Mouse (Mus musculus) gastrocnemius, postnatal 10 days (tissue): ENCODE data around the gene Cd81. TPM values are rescaled to one million over a fixed set of nuclear protein-coding genes. Genes with fewer than 3 reads are reported as not detected.

Source experiments
- DNase-seq: peaks from one replicate; pipeline ENCODE4 v3.0.0; 2021; ENCODE audit warnings: mixed read lengths
- total RNA-seq, 2 experiments: library from RNA; stranded (reverse); gene quantifications; 2 replicates each; pipeline ENCODE4 v1.2.3; 2021

The Cd81 gene
- total RNA-seq, 2 experiments from 2014 or later = 236 to 268 TPM

- DNase-seq = no peak
Observed at GRCm38 (mm10) chr7:143069751-143070400, 17.3 kb downstream of the Cd81 start.

DNA sequence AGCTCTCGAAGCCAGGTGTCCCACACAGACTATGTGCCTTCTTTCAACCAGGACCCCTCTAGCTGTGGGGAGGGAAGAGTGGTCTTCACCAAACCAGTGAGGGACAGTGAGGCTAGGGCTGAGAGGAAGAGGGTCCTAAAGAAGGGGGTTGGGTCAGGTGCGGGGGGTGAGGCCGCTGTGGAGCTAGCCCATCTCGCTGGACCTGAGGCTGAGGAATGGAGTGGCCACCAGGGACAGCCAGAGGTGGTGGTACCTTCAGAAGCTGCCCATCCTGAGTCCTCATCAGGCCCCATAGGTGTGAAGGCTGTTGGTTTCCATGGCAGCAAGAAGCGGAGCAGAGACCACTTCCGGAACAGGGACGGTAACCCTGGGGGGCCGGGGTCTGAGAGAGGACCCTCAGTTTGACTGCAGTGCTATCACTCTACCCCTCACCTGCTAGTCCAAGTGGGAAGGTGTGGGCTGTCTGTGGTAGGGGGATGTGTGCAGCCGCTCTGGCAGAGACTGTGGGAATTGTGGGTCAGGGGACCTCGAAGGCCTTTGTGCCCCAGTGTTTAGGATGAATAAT lies 18.0 kb downstream of the Cd81 start:
- DNase-seq = no peak

DNA sequence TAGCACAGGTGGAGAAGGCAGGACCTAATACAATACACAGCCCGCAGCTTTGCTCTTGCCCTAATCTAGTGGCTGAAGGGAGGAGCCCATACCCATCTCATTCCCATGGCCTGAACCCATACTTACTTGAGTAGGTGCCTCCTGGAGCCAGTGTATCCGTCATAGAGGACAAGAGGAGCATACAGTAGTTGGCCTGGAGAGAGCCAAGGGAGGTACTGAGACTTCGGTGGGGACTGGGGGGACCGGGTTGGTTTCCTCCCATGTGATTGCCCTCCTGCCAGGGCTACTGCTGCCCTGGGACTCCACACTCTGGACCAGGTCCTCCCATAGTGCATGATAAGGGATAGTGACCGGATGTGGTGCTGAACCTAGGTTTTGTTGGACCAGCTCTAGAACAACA lies 20.1 kb downstream of the Cd81 start:
- no peak for DNase-seq

DNA sequence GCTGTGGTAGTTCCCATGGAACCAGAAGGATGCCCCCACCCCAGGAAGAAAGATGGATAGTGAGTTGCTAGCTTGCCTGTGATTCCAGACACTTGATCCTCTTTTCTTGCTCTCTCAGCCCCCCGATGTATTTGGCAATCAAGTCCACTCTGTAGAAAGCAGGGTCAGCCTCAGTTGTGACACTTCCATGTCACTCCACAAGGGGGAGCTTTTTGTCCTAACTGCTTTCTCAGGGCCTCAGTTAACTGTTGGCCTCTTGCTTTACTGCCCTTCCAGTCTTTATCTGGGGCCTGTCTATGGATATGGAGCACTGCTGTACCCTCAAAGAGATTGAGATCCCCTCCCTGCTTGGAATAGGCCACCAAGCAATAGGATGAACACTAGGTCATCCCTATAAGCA lies 20.5 kb downstream of the Cd81 start:
- peak; percentile 53 for DNase-seq

- no peak for DNase-seq
Observed at GRCm38 (mm10) chr7:143075394-143075793, 22.9 kb downstream of the Cd81 start.

DNA sequence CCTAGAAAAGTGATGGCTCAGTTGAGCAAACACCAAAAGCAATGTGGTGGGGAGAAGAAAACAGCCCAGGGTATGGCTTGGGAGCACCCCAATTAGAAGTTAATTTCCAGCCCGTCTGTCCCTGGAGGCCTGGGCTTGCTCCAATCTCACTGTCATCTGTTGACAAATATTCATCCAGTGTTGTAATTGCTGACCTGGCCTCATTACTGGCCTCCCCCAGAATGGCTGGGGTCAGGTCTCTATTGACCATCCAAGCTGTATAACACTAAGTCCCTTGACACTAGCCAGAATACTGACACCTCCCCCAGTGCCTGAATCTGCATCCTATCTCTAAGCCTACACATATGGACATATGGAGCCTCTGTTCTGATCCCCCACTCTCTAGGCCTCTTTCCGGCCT lies 24.8 kb downstream of the Cd81 start:
- no peak for DNase-seq

DNA sequence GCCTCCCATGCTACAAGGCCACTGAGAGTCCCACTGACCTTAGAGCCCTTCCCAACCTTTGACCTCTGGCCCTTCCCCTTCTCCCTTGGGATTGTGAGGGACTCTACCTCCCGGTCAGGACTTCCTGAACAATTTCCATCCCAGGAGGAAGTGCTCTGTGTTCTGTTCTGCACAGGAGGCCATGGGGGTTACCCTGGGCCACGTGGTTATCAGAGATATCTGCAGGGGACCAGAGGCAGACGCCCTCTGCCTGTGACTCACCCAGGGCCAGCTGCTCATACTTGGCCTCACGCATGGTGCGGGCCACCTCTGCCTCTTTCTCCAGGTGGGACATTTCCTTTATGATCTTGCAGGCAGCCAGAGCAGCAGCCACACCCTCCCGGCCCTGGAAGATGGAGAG lies 29.5 kb downstream of the Cd81 start:
- no peak for DNase-seq

- no peak for DNase-seq
Observed at GRCm38 (mm10) chr7:143083708-143084107, 31.2 kb downstream of the Cd81 start.

DNA sequence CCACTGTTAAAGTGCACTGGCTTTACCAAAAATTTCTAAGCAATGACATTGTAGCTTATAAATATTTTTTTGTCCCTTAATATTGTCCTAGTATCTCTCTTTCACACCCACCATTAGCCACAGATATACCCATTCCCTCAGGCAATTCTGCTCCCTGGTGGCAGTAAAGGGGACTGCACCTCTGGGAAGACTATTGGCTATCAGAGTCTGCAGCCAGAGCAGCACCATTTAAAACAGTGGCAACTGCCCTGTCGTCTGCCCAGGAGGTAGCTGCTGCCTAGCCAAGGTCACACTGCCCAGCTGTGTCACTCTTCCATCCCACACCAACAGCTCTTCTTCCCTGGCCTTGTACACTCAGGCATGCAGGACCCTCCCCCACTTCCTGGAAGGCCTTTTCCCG lies 33.8 kb downstream of the Cd81 start:
- peak; percentile 81 for DNase-seq

DNA sequence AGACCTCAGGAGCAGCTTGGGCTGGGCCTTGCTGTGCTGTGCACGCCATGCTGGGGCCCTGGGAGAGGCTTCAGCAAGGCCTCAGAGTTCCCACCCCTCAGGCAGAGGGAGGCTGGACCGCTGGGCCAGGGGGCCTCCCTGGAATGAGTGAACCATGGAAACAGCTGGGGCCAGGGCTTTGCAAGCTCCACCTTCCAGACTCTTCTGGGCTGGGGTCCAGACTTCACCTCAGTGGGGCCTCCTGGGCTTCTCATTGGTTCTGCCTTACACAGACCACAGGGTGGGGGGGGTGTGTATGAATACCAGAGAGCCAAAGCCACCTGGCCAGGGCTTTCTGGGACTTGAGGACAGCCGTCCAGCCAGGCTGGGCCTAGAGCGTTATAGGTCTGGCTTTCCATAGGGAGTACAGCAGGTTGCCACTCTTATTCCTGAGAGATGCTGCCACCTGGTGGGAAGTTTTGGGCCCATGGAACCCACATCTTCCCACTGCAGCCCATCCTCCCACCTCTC lies 34.6 kb downstream of the Cd81 start:
- peak; percentile 51 for DNase-seq

DNA sequence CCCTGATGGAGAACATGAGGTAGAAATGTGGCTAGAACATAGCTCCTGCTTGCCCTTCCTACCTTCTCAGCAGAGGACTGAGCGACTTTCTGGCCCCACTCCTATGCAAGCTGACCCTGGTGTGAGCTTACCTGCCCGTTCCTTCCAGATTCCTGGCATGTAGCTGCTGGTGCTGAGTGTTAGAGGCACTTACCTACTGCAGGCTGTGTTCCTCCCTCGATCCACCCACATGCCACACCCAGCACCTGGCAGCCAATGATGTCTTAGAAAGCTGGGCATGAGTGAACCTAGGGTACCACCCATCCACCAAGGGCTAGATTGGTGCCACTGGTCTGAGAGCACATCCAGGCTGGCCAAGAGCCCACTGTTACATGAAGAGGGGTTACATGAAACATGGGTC lies 41.3 kb downstream of the Cd81 start:
- no peak for DNase-seq

DNA sequence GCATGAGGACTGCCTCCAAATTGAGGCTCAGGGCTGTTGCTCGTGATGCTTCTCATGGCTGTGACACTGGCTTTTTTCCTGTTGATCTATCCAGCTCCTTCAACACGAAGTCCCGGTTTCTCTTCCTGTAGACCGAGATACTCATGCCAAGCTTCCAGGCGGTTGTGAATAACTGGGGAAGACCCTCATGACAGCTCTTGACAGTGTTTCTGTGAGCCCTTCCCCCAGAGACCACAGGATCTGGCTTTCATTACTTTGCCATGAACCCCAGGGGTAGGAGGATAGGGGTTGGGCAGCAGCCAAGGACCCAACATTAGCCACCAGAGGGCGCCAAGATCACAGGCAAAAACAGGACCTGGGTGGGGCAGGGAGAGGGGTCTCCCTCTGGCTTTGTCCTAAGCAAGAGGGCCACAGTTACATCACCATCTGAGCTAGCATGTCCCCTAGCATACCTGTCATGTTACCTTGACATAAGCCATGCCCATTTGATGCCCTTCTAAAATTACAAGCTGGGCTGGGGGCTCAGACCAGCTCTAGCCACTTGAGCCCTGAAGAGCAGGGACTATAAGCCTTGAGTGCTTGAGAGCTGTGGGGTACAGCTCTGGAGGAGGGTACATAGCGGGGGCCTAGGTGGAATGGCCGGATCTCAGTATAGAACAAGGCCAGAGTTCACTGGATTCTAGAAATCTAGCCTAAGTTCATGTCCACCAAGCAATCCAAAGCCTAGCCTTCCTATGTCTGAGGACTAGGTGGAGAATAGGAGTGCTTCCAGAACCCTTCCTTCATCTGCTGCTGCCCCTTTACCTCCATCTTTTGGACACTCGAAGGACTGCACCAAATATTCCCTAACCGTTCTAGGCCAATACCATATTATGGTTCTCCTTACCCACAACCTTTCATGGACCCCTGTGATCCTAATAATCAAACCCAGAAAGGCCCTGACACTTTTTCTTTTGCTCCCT lies 42.3 kb downstream of the Cd81 start, which contains the start of gene Trpm5:
Gene Trpm5 (minus strand): TSS at position 51 of the 962 bp plus-strand sequence.
- peak; percentile 81 for DNase-seq

- DNase-seq = no peak
Observed at GRCm38 (mm10) chr7:143095554-143095907, 43.0 kb downstream of the Cd81 start.

- DNase-seq = no peak
Observed at GRCm38 (mm10) chr7:143100759-143101158, 48.2 kb downstream of the Cd81 start.

- no peak for DNase-seq
Observed at GRCm38 (mm10) chr7:143105258-143105897, 52.8 kb downstream of the Cd81 start.

GRCm38 (mm10) chr7:143106062-143106461 lies 53.5 kb downstream of the Cd81 start, which contains the start of gene Kcnq1:
TSS of gene Kcnq1 (plus strand) at chr7:143106362.
- DNase-seq = no peak

- peak; percentile 28 for DNase-seq
Observed at GRCm38 (mm10) chr7:143106672-143107465, 54.3 kb downstream of the Cd81 start.

DNA sequence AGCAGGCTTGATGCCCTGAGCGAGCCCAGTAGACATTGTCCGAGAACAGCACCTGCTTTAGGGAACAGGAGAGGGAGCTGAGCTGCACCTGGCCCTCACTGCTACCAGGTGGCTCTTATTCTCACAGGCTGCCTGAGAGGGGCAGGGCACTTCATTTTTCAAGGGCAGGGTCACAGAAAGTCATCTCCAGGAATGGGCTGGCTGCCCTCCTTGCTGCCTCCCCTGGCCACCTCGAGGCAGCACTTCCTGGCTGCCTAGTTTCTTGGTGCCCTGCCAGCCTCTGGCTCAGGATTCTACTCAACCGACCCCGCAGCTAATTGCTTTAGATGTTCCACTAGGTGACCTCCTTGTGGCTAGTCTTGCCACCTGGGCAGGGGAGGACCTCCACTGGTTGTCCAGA lies 55.7 kb downstream of the Cd81 start:
- peak; percentile 35 for DNase-seq

GRCm38 (mm10) chr7:143108996-143109660 lies 56.6 kb downstream of the Cd81 start:
- DNase-seq = no peak

DNA sequence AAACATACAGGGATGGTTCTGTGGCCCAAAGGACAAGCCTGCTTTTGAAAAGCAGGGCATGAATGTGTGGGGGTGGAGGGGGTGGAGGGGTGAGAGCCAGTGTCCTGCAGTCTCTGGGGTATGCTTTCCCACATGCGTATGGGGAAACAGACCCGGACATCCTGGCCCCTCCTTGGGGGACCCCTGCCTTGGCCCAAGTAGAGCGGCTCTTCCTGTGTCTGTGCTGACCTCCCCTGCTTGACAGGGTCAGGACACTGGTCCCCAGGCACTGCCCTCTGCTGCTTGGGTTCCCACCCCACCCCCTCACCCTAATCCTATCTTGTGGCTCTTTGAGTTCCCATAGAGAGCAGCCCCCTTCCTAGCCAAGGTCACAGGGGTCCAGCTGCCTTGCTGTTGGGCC lies 57.2 kb downstream of the Cd81 start:
- no peak for DNase-seq

GRCm38 (mm10) chr7:143110803-143111202 lies 58.3 kb downstream of the Cd81 start:
- DNase-seq = no peak
